Mouse (Mus musculus) hematopoietic stem cell, adult 5-6 weeks (primary cell): ENCODE data around the gene Gnb2. TPM values are rescaled to one million over a fixed set of nuclear protein-coding genes. Genes with fewer than 3 reads are reported as not detected.

Experiments used
- ATAC-seq, 2 experiments: fragments of 125-278 bp in 1 of 2; replicated peaks in 1 of 2; 2 replicates each; pipeline ENCODE4 v1.8.0; 2016 to 2017; ENCODE audit warnings: inconsistent platforms in 2 of 2, mild to moderate bottlenecking in 2 of 2, moderate number of reproducible peaks in 2 of 2, low read depth in 1 of 2, moderate TSS enrichment in 1 of 2; ENCODE audit not compliant: low FRiP score in 2 of 2, poor library complexity in 2 of 2, severe bottlenecking in 2 of 2, insufficient read depth in 1 of 2, low TSS enrichment in 1 of 2
- total RNA-seq: library from RNA; stranded (forward); fragments of 172-1452, 232-1000 nt; gene quantifications from 2 replicates; pipeline ENCODE4 v1.2.3, GENCODE M21; 2017

Gnb2 gene
- total RNA-seq, 1 experiment from 2014 or later = 147 TPM

DNA sequence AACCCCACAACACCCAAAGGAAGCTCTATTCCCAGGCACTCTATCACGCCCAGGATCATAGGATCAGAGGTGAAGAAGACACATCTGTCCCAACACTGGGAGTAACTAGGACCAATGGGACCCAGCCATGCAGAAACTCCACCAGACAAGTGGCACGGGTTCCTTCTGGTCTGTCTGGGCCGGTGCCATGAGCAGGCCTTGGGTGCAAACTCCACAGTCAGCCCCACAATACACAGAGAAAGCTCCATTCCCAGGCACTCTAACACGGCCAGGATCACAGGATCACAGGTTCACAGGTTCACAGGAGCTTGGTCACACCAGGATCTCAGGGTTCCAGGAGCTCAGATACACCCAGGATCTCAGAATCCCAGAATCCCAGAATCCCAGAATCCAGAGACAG lies 12.3 kb upstream of the Gnb2 start:
- no peak for ATAC-seq

GRCm38 (mm10) chr5:137544926-137545325 lies 11.6 kb upstream of the Gnb2 start:
- ATAC-seq = no peak

- 0 out of 4 replicates have a peak, but pooled peaks of 1 of the 2 experiments have one; percentile 12 for ATAC-seq
Measured at GRCm38 (mm10) chr5:137541768-137542540, 8.6 kb upstream of the Gnb2 start.

DNA sequence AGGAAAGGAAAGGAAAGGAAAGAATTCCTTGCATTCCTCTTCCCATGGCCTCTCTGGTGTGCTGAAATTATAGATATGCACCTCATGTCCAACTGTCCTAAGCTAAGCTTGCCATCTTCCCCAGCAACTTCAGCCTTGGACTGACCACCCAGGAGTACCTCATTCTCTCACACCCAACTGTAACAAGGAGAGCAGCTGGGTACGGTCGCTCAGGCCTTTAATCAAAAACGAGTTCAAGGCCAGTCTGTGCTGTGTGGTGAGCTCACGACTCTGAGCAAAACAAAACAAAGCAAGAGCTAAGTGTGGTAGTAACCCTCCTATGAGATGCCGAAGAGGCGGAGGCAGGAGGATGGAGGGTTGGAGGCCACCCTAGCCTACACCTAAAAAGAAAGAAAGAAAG lies 7.7 kb upstream of the Gnb2 start:
- ATAC-seq = no peak

GRCm38 (mm10) chr5:137539291-137539801 lies 6.0 kb upstream of the Gnb2 start:
- ATAC-seq = no peak

GRCm38 (mm10) chr5:137537461-137537860 lies 4.2 kb upstream of the Gnb2 start:
- ATAC-seq = no peak

DNA sequence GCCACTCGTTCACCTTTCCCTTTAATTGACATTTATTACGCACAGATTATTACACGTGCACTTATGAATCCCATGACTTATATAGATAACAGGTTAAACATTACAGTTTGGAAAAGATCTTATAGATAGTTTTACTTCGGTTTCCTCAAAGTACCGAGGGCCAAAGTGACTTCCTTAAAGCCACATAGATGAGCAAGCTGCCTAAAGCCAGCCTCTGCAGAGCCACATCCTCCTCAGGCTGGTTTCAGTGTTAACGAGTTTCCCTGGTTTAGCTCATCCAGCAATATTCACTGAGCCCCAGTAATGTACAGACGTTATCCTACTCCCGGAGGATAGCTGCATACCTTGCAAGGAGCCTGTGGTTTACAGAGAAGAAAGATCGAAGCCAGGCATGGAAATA lies 2.0 kb upstream of the Gnb2 start:
- no peak for ATAC-seq

DNA sequence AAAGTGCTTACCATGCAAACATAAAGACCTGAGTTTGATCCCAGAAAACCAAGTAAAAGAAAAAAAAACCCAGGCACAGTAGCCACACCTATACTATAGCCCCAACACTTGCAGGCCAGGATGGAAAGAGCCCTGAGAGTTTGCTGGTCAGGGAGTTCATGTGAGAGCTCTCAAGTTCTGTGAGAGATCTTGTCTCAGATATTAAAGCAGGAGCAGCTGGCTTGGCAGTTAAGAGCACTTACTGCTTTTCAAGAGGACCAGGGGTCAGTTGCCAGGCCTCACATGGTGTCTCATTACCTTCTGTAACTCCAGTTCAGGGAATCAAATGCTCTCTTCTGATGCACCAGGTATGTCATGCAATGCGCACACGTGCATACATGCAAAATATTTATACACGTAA lies 1.5 kb upstream of the Gnb2 start:
- no peak for ATAC-seq

DNA sequence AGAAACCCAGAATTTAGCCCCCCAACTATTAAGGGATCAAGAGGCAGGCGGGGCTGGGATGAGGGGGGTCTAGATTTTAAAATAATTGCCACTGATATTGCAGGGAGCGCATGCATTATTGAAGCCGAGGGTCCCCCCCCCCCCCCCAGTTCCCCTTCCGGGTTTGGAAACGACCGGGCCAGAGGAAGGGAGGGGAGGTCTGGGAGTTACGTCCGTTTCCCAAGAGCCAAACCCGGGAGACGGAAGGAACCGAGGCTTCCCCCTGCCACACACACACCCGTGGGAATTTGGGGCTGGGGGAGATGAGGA lies 548 bp downstream of the Gnb2 start:
- ATAC-seq = peak in 1 of 2 experiments; percentile 5; a peak in 1 of 4 replicates

DNA sequence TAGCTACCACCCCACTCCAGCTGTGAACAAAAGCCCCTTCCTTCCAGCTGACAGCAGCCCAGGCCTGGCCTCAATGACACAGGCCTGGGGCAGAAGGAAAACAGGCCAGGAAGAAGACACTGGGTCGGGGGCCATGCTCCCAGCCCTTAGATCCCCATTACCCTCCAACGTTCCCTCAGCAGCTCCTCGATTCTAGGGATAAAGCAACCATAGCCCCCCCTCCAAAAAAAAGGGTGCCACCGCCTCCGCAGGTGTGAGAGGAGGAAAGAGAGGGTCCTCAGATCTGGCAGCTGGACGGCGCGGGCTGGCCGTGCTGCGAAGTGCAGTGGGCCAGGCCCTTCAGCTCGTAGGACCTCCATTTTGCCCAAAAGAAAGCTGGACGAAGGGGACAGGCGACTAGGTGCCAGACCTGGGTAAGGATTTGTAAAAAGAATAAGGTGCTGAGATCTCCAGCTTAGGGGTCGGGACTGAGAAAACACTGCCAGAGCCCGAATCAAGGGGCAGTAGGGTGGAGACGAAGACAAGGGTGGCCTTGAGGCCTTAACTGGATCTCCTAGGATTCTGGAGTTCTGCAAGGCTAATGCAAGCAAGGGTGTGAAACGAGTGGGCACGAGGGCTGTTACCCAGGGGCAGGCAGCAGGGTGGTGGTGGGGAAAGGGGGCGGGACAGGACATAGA lies 1.0 kb downstream of the Gnb2 start:
- no peak for ATAC-seq

DNA sequence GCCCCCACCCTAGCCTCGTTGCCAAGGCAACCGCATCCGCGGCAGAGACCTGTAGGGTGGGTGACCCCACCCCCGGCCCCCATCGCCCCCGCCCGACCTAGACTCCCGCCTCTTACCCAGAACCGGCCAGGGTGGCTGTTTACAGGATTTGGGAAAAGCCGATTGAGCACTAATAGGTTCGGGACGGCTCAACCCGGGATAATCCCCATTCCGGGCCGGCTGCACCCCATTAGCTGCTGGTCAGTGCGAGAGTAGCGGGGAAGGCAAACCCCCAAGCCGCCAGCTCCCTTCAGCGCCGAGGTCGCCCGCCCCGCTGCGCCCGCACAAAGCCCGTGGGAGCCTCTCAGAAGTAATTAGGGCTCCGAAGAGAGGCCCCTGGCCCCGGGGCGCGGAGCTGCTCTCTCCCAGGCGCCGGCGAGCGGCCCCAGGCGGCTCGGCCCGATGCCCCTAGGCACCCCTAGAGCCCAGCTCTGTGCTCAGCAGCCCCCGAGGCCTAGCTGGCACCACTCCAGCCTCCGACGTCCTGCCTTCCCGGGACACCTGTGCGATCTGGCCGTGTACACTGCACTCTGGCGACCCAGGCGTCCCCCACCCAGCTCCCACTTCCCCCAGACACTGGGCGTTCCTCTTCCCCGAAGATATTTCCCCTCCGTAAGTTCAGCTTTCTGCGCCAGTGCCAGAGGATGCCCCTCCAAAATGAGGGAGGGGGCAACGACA lies 1.7 kb downstream of the Gnb2 start:
- no peak for ATAC-seq

GRCm38 (mm10) chr5:137530588-137531413 lies 2.5 kb downstream of the Gnb2 start:
- ATAC-seq = peak in 1 of 2 experiments; percentile 11; a peak in 2 of 4 replicates

DNA sequence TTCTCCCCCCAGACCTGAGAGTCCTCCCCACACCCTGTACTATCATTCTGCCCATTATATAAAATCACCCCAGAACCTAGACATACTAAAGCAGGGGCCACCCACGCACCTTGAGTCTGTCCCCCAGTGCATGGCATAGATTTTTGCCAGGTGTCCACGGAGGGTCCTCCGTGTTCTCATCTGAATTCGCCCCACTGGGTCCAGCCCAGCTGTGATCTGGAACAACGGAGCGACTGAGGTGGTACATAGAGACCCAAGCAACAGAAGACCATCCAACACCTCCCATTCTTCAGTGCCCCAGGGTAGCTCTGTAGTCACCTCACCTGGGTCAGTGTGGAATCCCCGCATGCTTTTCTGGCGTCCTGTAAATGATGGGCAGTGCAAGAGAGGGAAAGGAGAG lies 3.2 kb downstream of the Gnb2 start:
- no peak for ATAC-seq

- ATAC-seq = no peak
Measured at GRCm38 (mm10) chr5:137529221-137529995, 3.9 kb downstream of the Gnb2 start.

GRCm38 (mm10) chr5:137528247-137528968 lies 4.9 kb downstream of the Gnb2 start:
- no peak for ATAC-seq

DNA sequence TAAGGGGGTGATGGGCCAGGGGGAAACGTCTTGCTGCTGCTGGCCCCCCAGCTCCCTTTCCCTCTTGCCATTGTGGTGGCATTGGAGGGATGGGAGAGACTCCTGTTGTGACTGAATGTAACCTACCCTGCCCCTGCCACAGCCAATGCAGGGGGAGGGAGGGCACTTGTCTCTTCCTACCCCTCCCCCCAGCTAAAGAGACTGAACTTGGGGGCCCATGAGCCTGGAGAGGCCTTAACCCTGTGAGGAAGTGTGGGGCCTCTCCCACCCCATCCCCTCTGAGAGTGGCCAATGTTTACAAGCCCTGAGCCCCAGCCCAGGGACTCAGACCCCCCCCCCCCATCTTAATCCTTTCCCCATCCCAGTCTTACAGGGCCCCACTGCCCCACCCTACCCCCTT lies 5.9 kb downstream of the Gnb2 start:
- ATAC-seq = no peak
